Mouse (Mus musculus) olfactory bulb, adult 2 months (tissue): ENCODE results near the gene Prdm16.

Source experiments
- CTCF ChIP-seq: fragments of 200-500 bp; IDR thresholded peaks from 2 replicates; pipeline ENCODE4 v1.5.1; 2012; ENCODE audit warnings: low read depth, mild to moderate bottlenecking, low read length, moderate library complexity; ENCODE audit not compliant: insufficient read depth
- POLR2A ChIP-seq: fragments of 200-500 bp; IDR thresholded peaks from 2 replicates; pipeline ENCODE4 v1.6.1; 2012; ENCODE audit warnings: mild to moderate bottlenecking, low read depth, low read length, moderate library complexity; ENCODE audit not compliant: insufficient read depth

DNA sequence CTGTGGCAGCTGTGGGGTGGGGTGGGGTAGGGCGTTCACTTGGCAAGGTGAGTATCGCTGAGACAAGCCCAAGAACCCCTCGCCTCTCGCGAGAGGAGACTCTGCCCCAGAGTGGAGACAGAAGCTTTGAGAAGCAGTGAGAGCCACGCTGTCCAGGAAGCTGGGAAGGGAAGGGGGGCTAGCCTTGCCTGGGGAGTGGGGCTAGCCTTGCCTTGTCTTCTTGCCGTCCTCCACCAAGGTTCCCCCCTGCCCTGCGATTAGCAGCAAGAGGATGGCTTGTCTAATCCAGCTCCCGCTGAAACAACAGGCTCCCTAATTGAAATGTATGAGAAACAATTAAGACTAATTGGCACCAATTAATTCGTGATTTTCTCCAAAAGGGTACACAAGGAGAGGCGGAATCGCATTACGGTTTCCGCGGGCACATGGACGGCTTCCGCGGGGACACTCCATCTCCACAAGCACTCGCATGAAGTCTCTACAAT lies 227.4 kb downstream of the Prdm16 start:
- no peak for TF ChIP-seq CTCF
- TF ChIP-seq POLR2A: no peak
